Mouse (Mus musculus): ENCODE data around the gene Vasp.
"Not testable (repeated sequence)": the region's sequence is repeated elsewhere in the genome, so short reads cannot be mapped to it uniquely, and the experiment has no call there.

The Vasp gene

DNA sequence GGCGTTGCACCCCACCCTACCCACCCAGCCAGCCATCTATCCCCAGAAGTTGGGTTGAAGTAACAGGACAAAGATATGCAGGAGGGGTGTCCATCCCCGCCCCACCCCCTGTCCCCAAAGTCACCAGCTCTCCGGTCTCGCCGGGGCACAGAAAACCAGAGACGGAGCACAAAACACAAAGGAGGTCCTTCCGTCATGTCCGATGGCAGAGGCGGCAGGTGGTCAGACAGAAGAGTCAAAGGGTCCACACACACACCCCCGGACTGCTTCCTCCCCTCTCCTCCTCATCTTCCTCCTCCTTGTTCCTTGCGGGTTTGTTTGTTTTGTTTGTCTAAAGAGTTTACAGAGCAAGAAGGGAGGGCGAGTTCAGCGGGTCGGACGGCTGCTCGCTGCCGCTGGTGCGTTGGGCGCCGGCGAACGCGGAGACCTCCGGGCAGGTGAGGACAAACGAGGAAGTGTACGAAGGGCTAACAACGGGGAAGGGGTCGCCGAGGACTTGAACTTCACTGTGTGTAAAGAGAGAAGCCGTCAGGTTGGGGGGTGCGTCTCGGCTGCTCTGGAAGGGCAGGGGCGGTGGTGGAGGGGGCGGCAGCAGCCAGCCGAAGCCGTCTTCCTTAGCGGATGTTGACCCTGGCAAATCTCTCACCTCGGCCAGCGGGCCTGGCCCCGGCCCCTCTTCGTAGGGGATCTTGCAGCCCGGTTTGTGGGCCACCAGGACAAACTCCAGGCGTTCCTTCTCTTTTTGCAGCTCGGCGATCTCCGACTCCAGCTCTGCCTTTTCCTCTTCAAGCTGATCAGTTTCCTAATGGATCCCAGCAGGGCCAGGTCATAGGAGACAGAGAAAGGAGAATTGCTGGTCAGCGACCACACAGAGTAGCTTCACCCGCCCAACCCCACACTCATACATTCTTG, 33.1 kb upstream of the Vasp start:
- DNase-seq (ENCODE audit: extremely low read depth, low read depth, low spot score): no peak

DNA sequence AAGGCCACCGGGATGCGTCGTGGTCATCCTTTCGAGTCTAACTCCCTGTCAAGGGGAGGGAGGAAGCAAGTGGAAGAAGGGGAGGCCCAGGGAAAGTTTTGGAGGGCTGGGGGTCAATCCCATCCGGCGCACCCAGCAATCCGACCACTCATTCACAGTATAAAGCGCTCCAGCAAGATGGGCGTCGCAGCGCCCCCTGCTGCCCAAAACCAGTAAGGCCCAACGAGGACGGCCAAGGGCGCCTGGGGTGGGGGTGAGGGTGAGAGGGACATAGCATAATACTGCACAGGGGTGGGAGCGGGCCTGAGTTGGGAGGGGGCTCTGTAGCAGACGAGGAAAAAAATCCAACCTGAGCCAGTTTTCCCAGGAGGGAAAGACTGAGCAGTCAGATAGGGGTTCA, 32.2 kb upstream of the Vasp start:
- DNase-seq (ENCODE audit: extremely low read depth, low read depth, low spot score): no peak

DNA sequence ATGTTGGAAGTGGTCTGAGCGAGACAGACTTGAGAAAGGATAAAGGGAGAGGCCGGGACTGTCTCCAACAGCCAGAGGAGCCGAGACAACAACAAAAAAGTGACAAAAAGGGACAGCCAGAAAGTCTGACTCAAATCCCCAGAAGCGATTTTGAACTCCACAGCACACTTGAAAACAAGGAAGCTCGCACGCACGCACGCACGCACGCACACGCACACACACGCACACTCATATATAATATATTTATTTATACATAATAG, 31.4 kb upstream of the Vasp start:
- no peak for DNase-seq (ENCODE audit: extremely low read depth, low read depth, low spot score)

DNA sequence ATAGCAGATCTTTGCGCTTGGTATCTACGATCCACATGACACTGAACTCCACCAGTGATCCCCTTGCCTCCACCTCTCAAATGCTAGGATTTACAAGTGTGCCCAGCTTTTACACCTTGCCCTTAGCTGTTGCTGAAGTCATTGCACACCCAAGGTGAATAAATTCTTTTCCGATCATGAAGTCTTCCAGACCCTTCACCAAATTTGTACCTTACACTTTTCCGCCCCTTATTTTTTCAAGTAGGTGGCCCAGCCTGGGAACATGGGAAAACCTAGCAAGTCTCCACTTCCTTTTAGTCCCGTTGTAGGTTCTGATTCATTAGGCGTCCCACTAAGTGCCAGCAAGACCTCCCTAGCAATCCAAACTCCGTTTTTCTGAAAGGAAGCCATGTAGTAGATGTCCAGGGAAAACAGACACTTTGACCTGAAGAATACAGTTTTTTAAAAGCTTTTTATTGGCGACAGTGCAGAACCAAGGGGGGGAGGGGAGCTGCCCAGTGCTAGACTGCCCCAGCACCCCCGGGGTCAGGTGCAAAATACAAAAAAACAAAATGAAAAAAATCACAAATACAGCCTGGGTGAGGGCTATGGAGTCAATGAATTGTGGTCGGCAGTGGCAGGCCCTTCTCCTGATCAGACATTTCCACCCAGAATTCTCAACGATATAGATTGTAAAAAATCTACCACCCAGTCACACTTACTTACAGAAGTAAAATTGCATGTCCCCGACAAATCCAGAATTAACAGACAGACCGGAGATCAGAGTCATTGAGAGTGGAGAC, 30.8 kb upstream of the Vasp start:
- DNase-seq (ENCODE audit: extremely low read depth, low read depth, low spot score): no peak

DNA sequence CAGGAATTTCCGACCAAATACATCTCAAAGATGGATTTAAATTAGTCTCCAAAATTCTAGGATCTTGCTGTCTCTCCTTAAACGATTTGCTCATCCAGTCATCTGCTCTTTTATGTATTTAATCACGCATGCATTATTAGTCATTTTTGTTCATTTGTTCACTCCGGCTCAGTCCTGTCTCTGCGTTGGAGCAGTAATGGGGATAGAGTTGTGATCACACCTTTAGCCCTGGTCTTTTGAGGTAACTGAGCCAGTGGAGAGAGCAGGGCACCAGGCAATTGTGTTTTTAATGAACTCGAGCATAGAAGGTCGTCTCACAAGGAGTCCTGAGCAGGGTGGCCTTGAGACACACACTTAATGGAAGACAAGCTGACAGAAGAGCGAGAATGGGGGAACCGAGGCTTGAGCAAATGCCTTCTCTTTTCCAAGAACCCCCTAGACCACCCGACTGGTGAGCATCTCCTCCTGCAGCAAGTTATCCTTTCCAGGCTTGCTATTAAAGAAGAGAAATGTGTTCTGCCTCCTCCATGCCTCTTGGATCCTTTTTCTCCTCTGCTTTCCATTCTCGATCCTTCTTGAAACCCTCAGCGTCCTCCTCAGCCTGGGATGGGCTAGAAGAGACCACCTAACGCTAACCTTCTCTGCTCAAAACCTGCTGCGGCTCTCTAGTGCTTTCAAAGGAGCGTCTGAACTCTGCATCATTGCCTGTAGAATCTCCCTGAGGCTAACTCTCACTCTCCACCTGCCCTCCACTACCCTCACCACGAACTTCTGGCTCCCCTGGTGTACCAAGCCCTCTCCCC, 30.0 kb upstream of the Vasp start:
- DNase-seq (ENCODE audit: extremely low read depth, low read depth, low spot score): no peak

DNA sequence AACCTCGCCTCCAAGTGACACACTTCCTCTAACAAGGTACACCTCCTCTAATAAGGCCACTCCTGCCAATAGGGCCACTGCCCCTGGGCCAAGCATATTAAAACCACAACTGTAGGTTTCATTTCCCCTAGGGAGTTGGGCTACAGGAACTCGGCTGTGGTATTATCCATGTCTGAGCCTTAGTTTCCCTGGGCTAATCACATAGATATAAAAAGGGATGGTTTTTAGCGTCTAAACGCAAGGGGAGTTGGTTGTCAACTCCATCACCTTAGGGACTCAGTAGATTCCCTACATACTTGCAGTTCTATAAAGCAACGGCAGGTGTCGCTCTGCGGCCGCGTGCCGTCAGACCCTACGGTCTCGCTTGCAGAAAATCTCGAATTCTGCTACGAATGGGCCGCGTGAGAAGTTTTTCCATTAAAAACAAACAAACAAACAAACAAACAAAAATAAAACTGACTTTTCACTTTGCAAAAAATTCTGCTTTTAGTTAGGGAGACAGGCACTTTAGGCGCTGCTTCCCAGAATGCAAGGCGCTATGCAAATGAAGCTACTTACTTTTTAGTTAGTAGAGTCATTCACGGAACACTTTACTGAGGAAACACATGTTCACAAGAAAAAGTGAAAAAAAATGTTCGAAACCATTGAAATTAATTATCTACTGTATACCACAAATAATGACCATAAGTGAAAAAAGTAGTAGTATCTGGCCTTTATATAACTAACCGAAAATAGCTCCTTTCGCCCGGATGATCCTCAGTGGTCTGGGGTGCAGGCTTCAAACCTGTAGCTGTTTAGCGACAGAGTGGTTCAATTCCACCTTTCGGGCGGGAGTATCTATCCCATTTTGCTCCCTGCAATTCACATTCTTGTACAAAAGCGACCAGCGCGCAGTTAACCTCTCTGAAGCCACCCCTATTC, 29.1 kb upstream of the Vasp start:
- no peak for DNase-seq (ENCODE audit: extremely low read depth, low read depth, low spot score)

DNA sequence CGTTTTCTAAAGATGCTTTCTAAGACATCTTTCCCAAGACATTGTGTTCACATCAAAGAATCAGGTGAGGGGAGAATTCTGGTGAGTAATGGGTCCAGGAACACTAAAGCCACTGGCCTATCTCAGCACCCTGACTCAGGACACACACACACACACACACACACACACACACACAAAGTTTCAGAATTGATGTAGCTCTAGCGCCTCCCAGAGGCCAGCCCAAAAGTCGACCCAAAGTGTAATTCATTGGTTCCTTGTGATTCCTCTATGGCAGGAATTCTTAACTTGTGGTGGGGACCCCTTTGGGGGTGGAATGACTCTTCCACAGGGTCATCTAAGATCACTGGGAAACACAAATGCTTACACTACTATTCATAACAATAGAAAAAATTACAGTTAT, 27.6 kb upstream of the Vasp start:
- no peak for DNase-seq (ENCODE audit: extremely low read depth, low read depth, low spot score)

DNA sequence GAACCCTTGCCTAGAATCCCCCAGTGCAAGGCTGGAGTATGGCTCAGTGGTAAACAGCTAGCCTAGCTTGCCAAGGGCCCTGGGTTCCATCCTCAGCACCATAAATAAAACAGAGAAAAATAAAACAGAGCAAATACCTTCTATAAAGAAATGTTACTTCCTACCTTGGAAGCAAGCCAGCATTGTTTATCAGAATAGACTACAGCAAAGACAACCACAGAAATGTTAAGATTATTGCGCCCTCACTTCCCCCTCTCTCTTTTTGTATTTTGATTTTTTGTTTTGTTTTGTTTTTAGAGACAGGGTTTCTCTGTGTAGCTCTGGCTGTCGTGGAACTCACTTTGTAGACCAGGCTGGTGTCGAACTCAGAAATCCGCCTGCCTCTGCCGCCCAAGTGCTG, 26.2 kb upstream of the Vasp start:
- DNase-seq (ENCODE audit: extremely low read depth, low read depth, low spot score): no peak

DNA sequence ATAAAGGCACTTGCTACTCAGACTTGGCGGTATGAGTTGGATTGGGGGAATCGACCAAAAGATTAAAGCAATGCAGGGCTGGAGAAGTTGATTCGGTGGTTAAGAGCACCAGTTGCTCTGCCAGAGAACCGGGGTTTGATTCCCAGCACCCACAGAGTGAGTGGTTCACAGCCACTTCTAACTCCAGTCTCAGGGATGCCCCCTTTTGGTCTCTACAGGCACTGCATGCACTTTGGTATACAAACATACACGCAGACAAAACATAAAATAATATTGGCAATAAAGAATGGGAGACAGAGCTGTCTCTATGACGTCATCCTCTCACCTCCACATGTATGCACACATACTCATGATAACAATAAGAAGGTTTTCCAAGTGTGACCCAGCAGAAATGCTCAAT, 25.4 kb upstream of the Vasp start:
- no peak for DNase-seq (ENCODE audit: extremely low read depth, low read depth, low spot score)

DNA sequence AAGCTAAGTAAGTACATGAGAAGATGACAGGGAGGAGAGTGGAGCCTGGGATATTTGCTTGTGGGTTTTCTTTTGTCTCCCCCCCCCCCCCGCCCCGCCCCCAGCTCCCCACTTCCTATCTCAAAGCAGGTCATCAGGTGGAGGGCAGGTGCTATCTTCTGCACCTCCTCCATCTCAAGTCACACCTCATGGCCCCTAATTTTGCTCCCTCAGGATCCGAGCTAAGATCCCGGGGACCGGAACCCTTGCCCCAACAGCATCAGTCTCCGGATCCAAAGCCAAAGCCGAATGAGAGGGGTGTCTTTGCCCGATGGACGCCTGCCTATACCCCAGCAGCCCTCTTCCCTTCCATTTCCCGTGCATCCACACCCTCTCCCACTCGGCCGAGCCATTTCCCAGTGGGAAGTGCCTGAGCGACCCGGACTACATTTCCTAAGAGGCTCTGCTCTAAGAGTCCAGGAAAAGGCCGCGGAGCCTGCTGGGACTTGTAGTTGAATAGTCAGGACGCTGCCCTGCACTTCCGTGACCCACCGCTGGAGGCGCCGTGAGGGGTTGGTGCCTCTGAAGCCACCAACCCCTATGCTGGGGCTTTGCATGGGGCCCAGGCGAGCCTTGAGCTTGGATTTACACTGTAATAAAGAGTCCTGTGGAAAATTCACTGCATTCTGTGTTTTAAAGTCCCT, 24.0 kb upstream of the Vasp start:
- DNase-seq (ENCODE audit: extremely low read depth, low read depth, low spot score): no peak

DNA sequence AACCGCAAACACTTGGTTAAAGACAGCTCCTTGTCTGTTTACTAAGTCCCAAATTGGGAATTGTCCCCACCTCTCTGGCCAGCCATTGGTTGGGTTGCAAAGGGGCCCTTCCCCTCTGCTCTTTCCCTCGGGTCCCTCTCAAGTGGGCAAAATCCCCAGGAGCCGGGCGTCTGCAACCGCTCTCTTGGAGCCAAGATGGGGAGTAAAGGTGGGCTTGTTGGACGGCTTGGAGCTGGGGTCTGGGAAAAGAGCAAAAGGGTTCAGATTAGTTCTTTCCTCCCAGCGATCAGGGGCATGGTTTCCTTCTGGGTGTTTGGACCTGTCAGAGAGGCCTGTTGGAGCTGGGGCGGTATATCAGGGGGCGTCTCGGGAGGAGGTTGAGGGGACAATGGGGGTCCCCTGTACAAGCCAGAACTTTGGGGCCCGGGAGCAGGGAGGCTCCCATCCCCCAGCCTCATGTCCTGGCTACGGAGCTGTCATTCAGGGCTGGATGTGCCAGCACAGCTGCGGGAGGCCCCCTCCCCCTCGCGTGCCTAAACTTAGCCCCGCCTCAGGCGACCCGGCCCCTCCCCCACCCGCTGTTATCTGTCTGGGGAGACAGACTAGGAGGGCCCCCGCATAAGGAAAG, 19.5 kb upstream of the Vasp start:
- DNase-seq (ENCODE audit: extremely low read depth, low read depth, low spot score): no peak

DNA sequence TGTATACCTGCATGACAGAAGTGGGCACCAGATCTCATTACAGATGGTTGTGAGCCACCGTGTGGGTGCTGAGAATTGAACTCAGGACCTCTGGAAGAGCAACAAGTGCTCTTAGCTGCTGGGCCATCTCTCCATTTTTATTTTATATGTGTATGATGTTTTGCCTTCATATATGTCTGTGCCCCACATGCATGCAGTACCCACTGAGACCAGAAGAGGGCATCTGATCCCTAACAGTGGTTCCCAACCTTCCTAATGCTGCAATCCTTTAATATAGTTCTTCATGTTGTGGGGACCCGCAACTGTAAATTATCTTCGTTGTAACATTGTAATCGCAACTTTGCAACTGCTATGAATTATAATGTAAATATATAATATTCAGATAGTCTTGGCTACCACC, 13.1 kb upstream of the Vasp start:
- DNase-seq (ENCODE audit: extremely low read depth, low read depth, low spot score): no peak

DNA sequence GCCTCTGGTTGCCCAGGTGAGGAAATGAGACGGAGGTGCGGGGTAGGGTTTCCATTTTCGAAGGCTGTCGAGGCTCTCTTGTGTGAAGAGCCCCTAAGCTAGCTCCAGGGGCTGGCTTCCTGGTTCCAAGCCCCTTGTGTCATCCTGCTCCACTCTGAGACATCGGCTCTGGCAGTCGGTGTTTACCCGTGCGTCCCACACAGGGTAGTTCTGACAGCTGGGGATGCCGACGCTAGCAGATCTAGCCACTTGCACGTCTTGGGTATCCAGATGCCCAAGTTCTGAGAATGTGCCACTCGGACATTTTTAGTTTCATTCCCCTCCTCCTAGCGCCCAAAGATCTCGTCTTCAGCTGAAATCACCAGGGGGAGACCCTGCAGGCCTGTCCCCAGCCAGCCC, 11.8 kb upstream of the Vasp start:
- DNase-seq (ENCODE audit: extremely low read depth, low read depth, low spot score): no peak

DNA sequence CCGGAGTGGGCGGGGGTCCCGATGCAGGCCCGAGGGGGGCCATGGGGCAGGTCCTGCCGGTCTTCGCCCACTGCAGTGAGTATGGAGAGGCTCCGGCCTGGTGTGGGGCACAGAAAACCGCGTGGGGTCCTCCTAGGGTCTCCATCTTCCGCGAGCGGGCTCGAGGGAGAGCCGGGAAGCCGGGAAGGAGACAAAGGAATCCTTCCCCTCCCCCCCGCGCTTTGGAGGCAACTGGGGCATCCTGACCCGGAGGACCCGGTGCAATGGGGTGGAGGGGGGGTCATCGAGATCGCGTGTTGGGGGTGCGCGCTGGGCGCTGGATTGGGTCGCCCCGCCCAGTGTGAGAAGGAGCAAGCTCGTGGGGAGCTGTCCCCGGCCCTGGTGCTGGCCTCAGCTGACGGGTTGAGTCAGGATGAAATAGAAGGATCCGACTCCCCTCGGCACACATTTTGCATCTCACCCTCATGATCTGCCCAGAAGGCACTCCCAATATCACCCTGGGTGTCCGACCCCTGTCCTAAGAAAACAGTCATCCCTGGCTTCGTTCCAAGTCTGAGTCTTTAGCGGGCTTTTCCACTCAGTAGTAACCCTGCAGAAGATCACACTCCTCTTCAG, 11.3 kb upstream of the Vasp start:
- DNase-seq (ENCODE audit: extremely low read depth, low read depth, low spot score): no peak

DNA sequence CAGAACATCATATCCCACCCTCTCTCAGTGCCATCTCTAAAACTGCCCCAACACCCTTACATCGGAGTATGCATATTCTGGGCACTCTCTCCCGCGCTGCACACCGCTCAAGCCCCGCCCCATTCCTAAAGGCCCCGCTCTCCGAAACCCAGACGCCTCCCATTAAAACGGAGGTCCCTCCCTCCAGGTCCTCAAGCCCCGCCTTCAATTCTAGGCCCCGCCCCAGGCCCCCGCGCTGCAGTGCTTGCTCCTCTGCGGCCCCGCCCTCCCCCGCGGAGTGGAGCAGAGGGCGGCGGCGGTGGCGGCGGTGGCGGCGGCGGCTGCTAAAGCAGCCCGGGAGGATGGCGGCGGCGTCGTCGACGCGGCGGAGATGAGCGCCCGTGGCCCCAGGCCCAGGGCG, 10.8 kb upstream of the Vasp start, which contains the start of gene Rtn2:
Rtn2 (plus strand) TSS at position 240 of the 400 bp plus-strand sequence.
- no peak for DNase-seq (ENCODE audit: extremely low read depth, low read depth, low spot score)

DNA sequence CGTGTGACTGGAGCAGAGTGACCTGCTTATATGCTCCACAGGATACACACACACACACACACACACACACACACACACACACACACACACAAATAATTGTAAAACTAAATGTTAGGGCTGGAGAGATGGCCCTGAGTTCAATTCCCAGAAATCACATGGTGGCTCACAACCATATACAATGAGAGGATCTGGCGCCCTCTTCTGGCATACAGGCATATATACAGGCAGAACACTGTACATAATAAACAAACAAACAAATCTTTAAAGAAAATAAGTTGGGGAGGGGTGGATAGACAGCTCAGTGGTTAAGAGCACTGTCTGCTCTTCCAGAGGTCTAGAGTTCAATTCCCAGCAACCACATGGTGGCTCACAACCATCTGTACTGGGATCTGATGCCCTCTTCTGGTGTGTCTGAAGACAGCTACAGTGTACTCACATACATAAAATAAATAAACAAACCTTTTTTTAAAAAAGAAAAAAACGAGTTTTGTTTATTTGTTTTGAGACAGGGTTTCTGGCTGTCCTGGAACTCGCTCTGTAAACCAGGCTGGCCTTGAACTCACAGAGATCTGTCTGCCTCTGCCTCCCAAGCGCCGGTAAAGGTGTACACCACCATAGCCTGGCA, 10.2 kb upstream of the Vasp start:
- not testable (repeated sequence) for DNase-seq (ENCODE audit: extremely low read depth, low read depth, low spot score)

DNA sequence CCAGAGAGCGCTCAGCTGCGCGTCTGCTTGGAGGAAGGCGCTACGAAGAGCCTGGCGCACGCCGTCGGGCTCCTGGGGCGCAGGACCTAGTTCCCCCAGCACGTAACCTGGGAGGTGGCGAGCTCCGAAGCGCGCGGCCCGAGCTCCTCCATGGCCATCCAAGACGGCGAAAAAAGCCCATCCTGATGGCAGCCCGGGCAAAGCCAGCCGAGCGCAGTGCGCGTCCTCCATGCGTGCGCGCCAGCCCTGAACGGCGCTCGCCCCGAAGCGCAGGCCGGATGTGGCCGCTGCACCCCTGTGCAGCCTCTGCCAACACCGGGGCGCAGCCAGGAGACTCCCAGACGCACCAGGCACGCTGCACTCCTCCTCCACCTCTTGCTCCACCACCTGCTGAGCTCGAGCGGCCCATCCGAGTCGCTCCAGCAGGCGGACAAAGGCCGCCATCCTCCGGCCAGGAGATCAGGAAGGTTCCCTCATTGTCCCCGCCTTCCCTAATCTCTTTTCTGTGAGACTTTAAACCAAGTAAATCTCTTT, 8.0 kb upstream of the Vasp start, which contains the start of gene Ppm1n:
Ppm1n (minus strand) TSS at position 484 of the 534 bp plus-strand sequence.
- no peak for DNase-seq (ENCODE audit: extremely low read depth, low read depth, low spot score)

DNA sequence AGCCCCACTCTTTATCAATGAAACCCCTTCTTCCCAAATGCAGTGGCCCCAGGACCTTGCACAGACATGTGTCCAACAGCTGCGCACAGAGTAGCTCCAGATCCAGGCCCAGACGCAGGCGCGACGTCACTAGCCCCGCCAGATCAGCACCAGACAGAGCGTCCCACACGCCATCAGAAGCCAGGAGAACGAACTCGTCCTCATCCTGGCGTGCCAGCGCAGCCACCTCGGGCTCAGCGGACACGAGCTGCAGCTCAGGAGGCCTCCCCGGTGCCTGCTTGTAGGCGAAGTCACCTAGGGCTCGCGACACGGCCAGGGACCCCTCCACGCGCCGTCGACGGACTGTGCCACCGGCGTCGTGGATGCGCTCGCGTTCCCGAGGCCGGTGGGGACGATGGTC, 7.4 kb upstream of the Vasp start:
- DNase-seq (ENCODE audit: extremely low read depth, low read depth, low spot score): no peak
